Mouse (Mus musculus) ES-Bruce4 (cell line): ENCODE measurements around the gene Tnfrsf14.

Experiments used
- CTCF ChIP-seq: IDR thresholded peaks from one replicate; pipeline ENCODE4 v1.8.1; 2011; ENCODE audit warnings: low read depth, low read length
- POLR2A ChIP-seq: IDR thresholded peaks from one replicate; pipeline ENCODE4 v1.8.1; 2011; ENCODE audit warnings: low read length; ENCODE audit not compliant: insufficient read depth

- TF ChIP-seq POLR2A (no peak), CTCF (no peak)
Observed at GRCm38 (mm10) chr4:154964581-154965235, 36.3 kb upstream of the Tnfrsf14 start.
